Mouse (Mus musculus) c-Kit-positive CD71-negative TER-119-negative erythroid progenitor cells, embryonic 14.5 days (primary cell): Measurements from ENCODE around the gene Slc17a1.
A peak's percentile ranks its signal among the peaks of the same experiment; 100 is the strongest.

ENCODE experiments used
- DNase-seq: peaks from one replicate; pipeline ENCODE4 v3.0.0-alpha.2; 2013; ENCODE audit warnings: low read depth

Gene Slc17a1

DNA sequence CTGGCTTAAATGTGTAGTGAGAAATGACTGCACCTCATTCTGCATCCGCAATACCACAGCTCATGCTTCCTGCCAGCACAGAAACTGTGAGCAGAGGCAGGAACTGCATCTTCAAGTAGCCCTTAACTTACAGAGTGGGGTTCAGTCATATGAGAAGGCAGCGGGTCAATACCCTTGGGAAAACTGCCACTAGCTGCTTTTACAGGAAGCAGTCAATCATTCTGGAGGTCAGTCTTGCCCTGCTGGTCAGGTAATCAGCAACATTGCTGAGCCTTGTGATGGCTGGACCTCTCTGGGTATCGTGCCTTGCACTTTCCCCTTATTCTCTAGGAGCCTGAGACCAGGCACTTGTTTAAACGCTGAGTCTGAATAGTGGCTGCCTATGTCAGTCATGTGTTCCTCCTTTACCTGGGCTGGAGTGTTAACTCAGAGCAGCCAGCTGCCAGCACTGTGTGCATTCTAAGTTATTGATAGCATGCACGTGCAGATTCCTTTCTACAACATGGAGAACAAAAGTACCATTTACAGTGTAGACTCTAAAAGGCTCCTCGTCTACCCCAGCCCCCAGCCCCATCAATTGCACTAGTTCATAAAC, 21.6 kb downstream of the Slc17a1 start:
- no peak for DNase-seq

DNA sequence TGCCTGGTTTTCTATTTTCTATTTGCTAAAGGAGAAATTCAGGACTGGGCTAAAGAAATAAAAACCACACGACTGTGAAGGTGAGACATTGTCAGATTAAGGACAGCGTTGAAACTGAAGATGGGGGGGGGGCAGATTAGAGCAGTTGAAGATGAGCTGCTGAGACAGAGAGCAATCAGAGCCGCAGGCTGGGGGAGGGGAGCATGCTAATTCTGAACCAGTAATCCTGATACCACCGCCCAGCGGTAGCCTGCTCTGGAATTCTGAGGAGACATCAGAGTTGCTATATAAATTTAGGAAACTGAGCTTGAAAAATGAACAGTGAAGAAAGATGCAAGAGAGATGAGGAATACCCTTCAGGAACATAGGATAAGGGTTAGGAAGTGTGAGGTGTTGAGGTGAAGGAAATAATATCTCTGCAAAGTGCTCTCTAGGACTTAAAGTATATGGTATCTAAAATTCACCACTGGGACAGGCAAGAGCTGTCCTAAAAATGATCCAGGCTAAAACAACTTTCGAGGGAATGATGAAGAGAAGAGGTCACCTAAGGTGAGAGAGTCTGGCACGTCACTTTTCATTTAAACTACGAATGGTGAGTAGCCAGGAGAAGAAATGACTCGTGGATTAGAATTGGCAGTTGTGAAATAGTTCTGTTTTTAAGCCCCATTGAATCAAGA, 25.2 kb downstream of the Slc17a1 start:
- DNase-seq: no peak

- no peak for DNase-seq
Measured at GRCm38 (mm10) chr13:23893269-23893593, 25.7 kb downstream of the Slc17a1 start.

- DNase-seq: no peak
Measured at GRCm38 (mm10) chr13:23898242-23898641, 30.7 kb downstream of the Slc17a1 start.

- DNase-seq: no peak
Measured at GRCm38 (mm10) chr13:23906906-23907305, 39.4 kb downstream of the Slc17a1 start.

- no peak for DNase-seq
Measured at GRCm38 (mm10) chr13:23910121-23910520, 42.6 kb downstream of the Slc17a1 start.

DNA sequence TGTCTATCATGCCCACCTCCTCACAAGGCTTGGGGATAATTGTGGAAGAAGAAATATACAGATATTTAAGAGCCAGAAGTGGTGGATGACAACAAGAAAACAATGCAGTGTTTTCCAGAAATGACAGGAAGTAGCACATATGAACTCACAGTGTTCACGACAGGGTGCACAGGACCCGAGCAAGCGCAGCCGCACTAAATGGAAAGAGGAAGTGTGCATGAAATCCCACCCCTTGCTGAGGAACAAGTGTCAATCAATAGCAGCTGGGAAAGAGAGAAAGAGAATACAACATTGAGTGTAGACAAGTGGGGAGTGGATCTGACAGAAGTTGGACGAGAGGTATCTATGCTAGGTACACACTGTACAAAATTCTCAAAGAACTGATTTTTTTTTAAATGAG, 43.8 kb downstream of the Slc17a1 start:
- DNase-seq: peak; percentile 38

- DNase-seq: peak; percentile 57
Measured at GRCm38 (mm10) chr13:23913791-23914306, 46.3 kb downstream of the Slc17a1 start.

- no peak for DNase-seq
Measured at GRCm38 (mm10) chr13:23914376-23915167, 47.0 kb downstream of the Slc17a1 start, which contains the start of gene Slc17a4. Gene Slc17a4 (minus strand): TSS chr13:23915009.

DNA sequence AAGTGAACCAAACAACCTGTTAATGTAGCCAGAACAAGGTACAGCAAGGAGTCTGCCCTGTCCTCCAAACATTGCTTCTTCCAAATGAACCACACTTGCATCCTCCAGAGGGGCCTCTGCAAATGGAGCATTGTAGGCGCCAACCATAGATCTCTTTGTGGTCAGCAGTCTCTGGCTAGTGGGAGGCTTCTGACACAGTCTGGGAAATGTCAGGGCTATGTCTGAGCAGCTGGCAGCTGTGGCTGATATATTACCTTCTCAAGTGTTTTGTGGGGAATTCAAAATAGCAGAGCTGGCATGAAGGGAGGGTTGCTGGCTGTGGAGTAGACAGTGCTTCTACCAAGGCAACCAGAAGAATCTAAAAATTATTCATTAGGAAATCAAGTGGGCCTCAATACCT, 48.6 kb downstream of the Slc17a1 start:
- DNase-seq: no peak

DNA sequence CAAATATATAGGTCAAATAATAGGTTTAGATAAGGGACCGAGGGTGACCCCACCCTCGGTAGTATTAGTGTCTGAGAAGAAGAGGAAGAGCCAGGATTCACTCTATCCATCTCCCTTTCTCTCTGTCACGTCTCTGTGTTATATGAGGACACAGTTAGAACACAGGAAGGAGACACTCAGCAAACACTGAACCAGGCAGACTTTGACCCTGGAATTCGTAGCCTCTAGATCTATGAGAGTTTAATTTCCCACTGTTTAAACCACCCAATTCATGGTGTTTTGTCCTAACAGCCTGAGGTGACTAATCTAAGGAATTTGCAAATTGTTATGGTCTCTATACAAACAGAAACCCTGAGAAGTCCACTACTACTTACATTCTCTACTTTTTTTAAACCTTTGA, 50.1 kb downstream of the Slc17a1 start:
- no peak for DNase-seq

DNA sequence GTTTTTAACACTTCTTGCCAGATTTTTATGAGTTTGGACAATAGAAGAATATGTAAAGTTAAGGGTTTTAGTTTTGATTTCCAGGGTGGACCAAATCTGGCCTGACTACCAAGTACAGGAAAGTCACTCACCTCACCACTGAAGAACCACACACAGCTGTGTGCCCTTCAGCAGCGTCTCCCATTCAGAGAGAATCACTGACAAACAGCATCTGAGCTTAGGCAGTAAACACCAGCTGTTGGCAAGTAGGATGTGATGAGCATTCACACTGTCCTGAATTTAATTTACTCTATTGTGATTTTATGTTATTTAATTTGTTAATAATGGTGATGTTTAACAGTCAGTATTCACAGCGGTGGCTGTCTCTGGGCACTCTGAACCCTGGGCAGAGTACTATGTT, 58.2 kb downstream of the Slc17a1 start:
- no peak for DNase-seq

GRCm38 (mm10) chr13:23928637-23929036, 61.1 kb downstream of the Slc17a1 start:
- DNase-seq: no peak

GRCm38 (mm10) chr13:23930461-23930860, 62.9 kb downstream of the Slc17a1 start:
- DNase-seq: no peak

- no peak for DNase-seq
Measured at GRCm38 (mm10) chr13:23930904-23931303, 63.4 kb downstream of the Slc17a1 start.

- DNase-seq: no peak
Measured at GRCm38 (mm10) chr13:23933421-23934210, 66.1 kb downstream of the Slc17a1 start, which contains the start of gene Hist1h2ba. Gene Hist1h2ba (minus strand): TSS chr13:23934156.

DNA sequence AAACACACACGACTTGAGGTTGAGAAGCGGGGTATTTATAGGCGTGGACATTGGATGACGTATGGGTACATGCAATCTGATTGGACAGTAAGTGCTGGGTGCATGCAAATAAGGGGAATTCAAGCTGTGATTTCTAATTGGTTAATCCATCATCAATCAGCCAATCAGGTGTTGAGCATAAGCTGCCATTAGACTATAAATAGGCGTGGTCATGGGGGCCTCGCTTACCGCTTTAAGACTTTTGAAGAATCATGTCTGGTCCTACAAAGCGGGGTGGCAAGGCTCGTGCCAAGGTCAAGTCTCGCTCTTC, 66.6 kb downstream of the Slc17a1 start, which contains the start of gene Hist1h2aa:
TSS of gene Hist1h2aa (plus strand) at position 252 of the 310 bp plus-strand sequence.
- DNase-seq: no peak

DNA sequence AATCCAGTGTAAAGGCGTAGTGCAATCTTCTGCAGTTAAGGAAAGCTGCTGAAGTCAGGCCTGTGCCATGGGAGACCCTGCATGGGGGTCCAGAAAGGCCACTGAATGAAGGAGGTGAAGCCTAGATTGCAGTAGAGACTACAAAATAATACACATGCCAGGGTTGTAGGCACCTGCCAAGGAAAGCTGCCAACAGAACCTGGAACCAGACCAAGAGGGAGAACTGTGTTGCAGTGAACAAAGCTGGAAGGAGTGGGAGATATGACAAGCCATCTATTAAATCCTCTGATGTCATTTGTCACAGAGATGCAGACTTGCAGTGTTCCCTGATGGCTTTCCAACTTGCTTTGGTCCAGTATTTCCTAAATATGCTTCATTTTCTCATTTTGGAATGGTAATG, 71.1 kb downstream of the Slc17a1 start:
- no peak for DNase-seq

DNA sequence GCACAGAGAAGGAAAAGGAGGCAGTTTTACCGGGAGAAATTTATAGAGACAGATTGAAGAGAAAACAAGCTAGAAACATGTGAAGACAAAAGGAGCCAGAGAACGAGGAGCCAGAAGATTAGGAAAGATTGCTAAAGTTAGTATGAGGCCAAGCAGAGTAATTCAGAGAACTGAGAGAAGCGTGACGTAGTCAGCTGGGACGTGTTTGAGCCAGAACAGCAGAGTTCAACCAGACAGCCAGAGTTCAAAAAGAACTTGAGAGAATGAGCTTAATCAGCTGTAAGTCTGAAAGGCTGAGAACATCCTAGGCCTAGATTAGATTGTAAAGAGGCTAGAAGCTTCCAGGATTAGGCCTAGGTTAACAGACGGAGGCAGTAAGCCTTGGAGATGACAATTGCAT, 72.7 kb downstream of the Slc17a1 start:
- no peak for DNase-seq

DNA sequence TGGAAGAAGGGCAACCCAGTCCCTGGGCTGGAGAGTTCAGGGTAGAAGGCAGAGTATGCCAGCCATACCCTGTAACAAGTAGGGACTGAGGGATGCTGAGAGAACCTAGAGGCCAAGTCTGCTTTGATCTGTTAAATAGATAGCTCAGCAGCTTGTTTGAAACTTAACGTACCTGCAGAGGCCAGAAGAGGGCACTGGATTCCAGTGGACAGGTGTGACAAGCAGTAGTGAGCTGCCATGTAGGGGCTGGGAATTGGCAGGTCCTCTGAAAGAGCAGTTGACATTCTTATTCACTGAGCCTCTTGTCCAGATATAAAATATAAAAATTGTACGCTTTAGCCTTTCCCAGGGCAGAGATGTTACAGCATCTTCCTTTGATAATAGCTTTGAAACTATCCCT, 75.3 kb downstream of the Slc17a1 start:
- no peak for DNase-seq
